Mouse (Mus musculus) midbrain, embryonic 11.5 days (tissue): ENCODE data around the gene Hspb6. TPM values are rescaled to one million over a fixed set of nuclear protein-coding genes. Genes with fewer than 3 reads are reported as not detected.
A peak's percentile ranks its signal among the peaks of the same experiment; 100 is the strongest.

Source experiments
- ATAC-seq: fragments of 200-750 bp; cut with Nextera tagmentation; 2 replicates; pipeline ENCODE4 v1.8.0; 2017; ENCODE audit warnings: moderate TSS enrichment, moderate library complexity; ENCODE audit not compliant: low FRiP score
- DNase-seq: peaks from one replicate; pipeline ENCODE4 v3.0.0; 2015; ENCODE audit warnings: low spot score; ENCODE audit errors: missing footprints
- H3K27ac ChIP-seq: fragments of 300-500 bp; sonication (generic); 2 replicates; pipeline ENCODE4 v1.5.1; 2014; ENCODE audit warnings: low read depth, low read length
- H3K27me3 ChIP-seq: fragments of 300-500 bp; sonication (generic); 2 replicates; pipeline ENCODE4 v1.6.1; 2014; ENCODE audit warnings: mild to moderate bottlenecking, low read length, moderate library complexity, mixed read lengths; ENCODE audit not compliant: control insufficient read depth, insufficient read depth
- H3K36me3 ChIP-seq: fragments of 300-500 bp; sonication (generic); 2 replicates; pipeline ENCODE4 v1.6.1; 2014; ENCODE audit warnings: mild to moderate bottlenecking, low read length, moderate library complexity, mixed read lengths; ENCODE audit not compliant: control insufficient read depth, insufficient read depth
- H3K4me1 ChIP-seq: fragments of 300-500 bp; sonication (generic); 2 replicates; pipeline ENCODE4 v1.6.1; 2014; ENCODE audit warnings: low read length; ENCODE audit not compliant: control insufficient read depth, insufficient read depth
- H3K4me2 ChIP-seq: fragments of 300-500 bp; sonication (generic); 2 replicates; pipeline ENCODE4 v1.6.1; 2014; ENCODE audit warnings: mild to moderate bottlenecking, moderate library complexity
- H3K4me3 ChIP-seq: fragments of 300-500 bp; sonication (generic); 2 replicates; pipeline ENCODE4 v1.5.1; 2014; ENCODE audit warnings: low read depth, low read length
- H3K9ac ChIP-seq: fragments of 300-500 bp; sonication (generic); 2 replicates; pipeline ENCODE4 v1.6.1; 2014; ENCODE audit warnings: low read length
- H3K9me3 ChIP-seq: fragments of 300-500 bp; sonication (generic); 2 replicates; pipeline ENCODE4 v1.6.1; 2016; ENCODE audit warnings: low read length; ENCODE audit not compliant: control insufficient read depth
- WGBS: fragments of 180-500 bp; shearing (Covaris S2); extraction: QIAGEN DNeasy Blood & Tissue Kit; methylation state at CpG from one replicate; pipeline ENCODE4 v1.1.7; 2014; 5-methylcytosine and 5-hydroxymethylcytosine counted together
- polyA plus RNA-seq: library from polyadenylated mRNA; unstranded; fragments of >200 nt; fragmentation: Nextera tagmentation; extraction: Ambion mirVana; gene quantifications from 2 replicates; pipeline ENCODE4 v1.2.1, GENCODE M21; 2014

The Hspb6 gene
- polyA plus RNA-seq, 1 experiment from 2014 or later = 4.2 TPM

GRCm38 (mm10) chr7:30559443-30559954 is 7.5 kb downstream of the Hspb6 start, which contains the start of gene Lin37:
Gene Lin37 (minus strand): TSS chr7:30559838.
- Histone ChIP-seq H3K4me1 (peaks cover 17% of the 10 kb centered on the region), H3K27ac (no peak within 1 kb of the TSS), H3K9ac (peak within 1 kb of the TSS; percentile 73), H3K27me3 (no peaks in the 10 kb centered on the region), H3K4me2 (peak within 1 kb of the TSS; percentile 97), H3K4me3 (peak within 1 kb of the TSS; percentile 49), H3K36me3 (peaks cover 14% of the 10 kb centered on the region; the same call in 1 of the 2 replicates), H3K9me3 (no peaks in the 10 kb centered on the region)
- WGBS = under 1% methylated on average over 20 of the region's 20 CpGs
- ATAC-seq (peak; percentile 89), DNase-seq (peak; percentile 97)

GRCm38 (mm10) chr7:30560296-30560695 is 8.3 kb downstream of the Hspb6 start:
- no peaks in the 10 kb centered on the region for H3K9me3 ChIP-seq
- WGBS = 70% methylated on average over 2 of the region's 2 CpGs
- H3K27me3 ChIP-seq = no peaks in the 10 kb centered on the region
- H3K36me3 ChIP-seq = peaks cover 12% of the 10 kb centered on the region; the same call in 1 of the 2 replicates
- no peak overlapping the region for H3K4me3 ChIP-seq
- H3K4me1 ChIP-seq = peaks cover 17% of the 10 kb centered on the region
- no peak overlapping the region for H3K27ac ChIP-seq
- ATAC-seq (no peak), DNase-seq (no peak)
- no peak overlapping the region; the same call in 1 of the 2 replicates for H3K4me2 ChIP-seq
- H3K9ac ChIP-seq = peak overlapping the region; percentile 36; the same call in 1 of the 2 replicates

- ATAC-seq (peak; percentile 3; the same call in 1 of the 2 replicates), DNase-seq (peak; percentile 87)
- Histone ChIP-seq H3K36me3 (peaks cover 7% of the 10 kb centered on the region; the same call in 1 of the 2 replicates), H3K9me3 (no peaks in the 10 kb centered on the region), H3K4me3 (peak overlapping the region; percentile 87), H3K4me2 (peak overlapping the region; percentile 75), H3K27me3 (no peaks in the 10 kb centered on the region), H3K27ac (peak overlapping the region; percentile 14; the same call in 1 of the 2 replicates), H3K9ac (peak overlapping the region; percentile 71), H3K4me1 (peaks cover 17% of the 10 kb centered on the region)
- 3% methylated on average over 27 of the region's 27 CpGs for WGBS
These were observed 10.6 kb downstream of the Hspb6 start for GRCm38 (mm10) chr7:30562526-30563116.

GRCm38 (mm10) chr7:30563117-30563905 is 11.3 kb downstream of the Hspb6 start, which contains the start of the genes U2af1l4, Gm49396 and Psenen:
Gene U2af1l4 (plus strand): TSS chr7:30563301.
Gene Gm49396 (plus strand): TSS chr7:30563344.
Gene Psenen (minus strand): TSS chr7:30563627.
- WGBS = under 1% methylated on average over 44 of the region's 45 CpGs
- Histone ChIP-seq H3K4me3 (peak within 1 kb of the TSS; percentile 87), H3K27me3 (no peaks in the 10 kb centered on the region), H3K36me3 (peaks cover 7% of the 10 kb centered on the region; the same call in 1 of the 2 replicates), H3K27ac (peak within 1 kb of the TSS; percentile 87), H3K9ac (peak within 1 kb of the TSS; percentile 89), H3K9me3 (no peaks in the 10 kb centered on the region), H3K4me2 (peak within 1 kb of the TSS; percentile 75), H3K4me1 (peaks cover 17% of the 10 kb centered on the region)
- peak; percentile 87 for ATAC-seq
- DNase-seq = peak; percentile 99

- H3K4me3 ChIP-seq = peak overlapping the region; percentile 87
- DNase-seq = no peak
- WGBS = 26% methylated on average over 6 of the region's 6 CpGs
- H3K4me1 ChIP-seq = peaks cover 13% of the 10 kb centered on the region
- H3K27ac ChIP-seq = no peak overlapping the region
- no peaks in the 10 kb centered on the region for H3K9me3 ChIP-seq
- H3K27me3 ChIP-seq = no peaks in the 10 kb centered on the region
- ATAC-seq = no peak; the same call in 1 of the 2 replicates
- peaks cover 12% of the 10 kb centered on the region for H3K36me3 ChIP-seq
- peak overlapping the region; percentile 75 for H3K4me2 ChIP-seq
- H3K9ac ChIP-seq = peak overlapping the region; percentile 89
These were observed 11.9 kb downstream of the Hspb6 start for GRCm38 (mm10) chr7:30563906-30564280.

GRCm38 (mm10) chr7:30564970-30565571 is 13.1 kb downstream of the Hspb6 start, which contains the start of gene Igflr1:
Gene Igflr1 (plus strand): TSS chr7:30565427.
- no peaks in the 10 kb centered on the region for H3K27me3 ChIP-seq
- peaks cover 8% of the 10 kb centered on the region for H3K4me1 ChIP-seq
- WGBS = 95% methylated on average over 12 of the region's 12 CpGs
- DNase-seq (no peak), ATAC-seq (no peak)
- H3K9ac ChIP-seq = no peak within 1 kb of the TSS
- no peaks in the 10 kb centered on the region for H3K9me3 ChIP-seq
- no peak within 1 kb of the TSS for H3K4me2 ChIP-seq
- H3K27ac ChIP-seq = no peak within 1 kb of the TSS
- H3K36me3 ChIP-seq = peaks cover 23% of the 10 kb centered on the region
- H3K4me3 ChIP-seq = no peak within 1 kb of the TSS

GRCm38 (mm10) chr7:30566033-30566432 is 14.1 kb downstream of the Hspb6 start:
- DNase-seq = no peak
- H3K9me3 ChIP-seq = no peaks in the 10 kb centered on the region
- 91% methylated on average over 9 of the region's 9 CpGs for WGBS

GRCm38 (mm10) chr7:30567555-30567954 is 15.6 kb downstream of the Hspb6 start:
- H3K9me3 ChIP-seq = no peaks in the 10 kb centered on the region
- WGBS = 91% methylated on average over 11 of the region's 11 CpGs
- H3K27me3 ChIP-seq = no peaks in the 10 kb centered on the region
- H3K4me3 ChIP-seq = no peak overlapping the region
- no peak overlapping the region for H3K9ac ChIP-seq
- H3K4me1 ChIP-seq = peaks cover 5% of the 10 kb centered on the region
- H3K36me3 ChIP-seq = peaks cover 33% of the 10 kb centered on the region
- no peak overlapping the region for H3K27ac ChIP-seq
- ATAC-seq (no peak), DNase-seq (no peak)
- H3K4me2 ChIP-seq = no peak overlapping the region

More at GRCm38 (mm10) chr7:30566033-30566432, 14.1 kb downstream of the Hspb6 start:
- Histone ChIP-seq H3K27me3 (no peaks in the 10 kb centered on the region), H3K4me3 (no peak overlapping the region), H3K27ac (no peak overlapping the region), H3K9ac (no peak overlapping the region), H3K4me2 (no peak overlapping the region), H3K4me1 (peaks cover 8% of the 10 kb centered on the region), H3K36me3 (peaks cover 29% of the 10 kb centered on the region)
- no peak for ATAC-seq
